Mouse (Mus musculus): Measurements from ENCODE around the gene Hnf4a. TPM values are rescaled to one million over a fixed set of nuclear protein-coding genes. Genes with fewer than 3 reads are reported as not detected.
"Not testable (repeated sequence)": the region's sequence is repeated elsewhere in the genome, so short reads cannot be mapped to it uniquely, and the experiment has no call there.

Gene Hnf4a
- not detected in 2 replicates for polyA plus RNA-seq (2011; ENCODE audit: insufficient read length, low read depth, missing spikeins)

DNA sequence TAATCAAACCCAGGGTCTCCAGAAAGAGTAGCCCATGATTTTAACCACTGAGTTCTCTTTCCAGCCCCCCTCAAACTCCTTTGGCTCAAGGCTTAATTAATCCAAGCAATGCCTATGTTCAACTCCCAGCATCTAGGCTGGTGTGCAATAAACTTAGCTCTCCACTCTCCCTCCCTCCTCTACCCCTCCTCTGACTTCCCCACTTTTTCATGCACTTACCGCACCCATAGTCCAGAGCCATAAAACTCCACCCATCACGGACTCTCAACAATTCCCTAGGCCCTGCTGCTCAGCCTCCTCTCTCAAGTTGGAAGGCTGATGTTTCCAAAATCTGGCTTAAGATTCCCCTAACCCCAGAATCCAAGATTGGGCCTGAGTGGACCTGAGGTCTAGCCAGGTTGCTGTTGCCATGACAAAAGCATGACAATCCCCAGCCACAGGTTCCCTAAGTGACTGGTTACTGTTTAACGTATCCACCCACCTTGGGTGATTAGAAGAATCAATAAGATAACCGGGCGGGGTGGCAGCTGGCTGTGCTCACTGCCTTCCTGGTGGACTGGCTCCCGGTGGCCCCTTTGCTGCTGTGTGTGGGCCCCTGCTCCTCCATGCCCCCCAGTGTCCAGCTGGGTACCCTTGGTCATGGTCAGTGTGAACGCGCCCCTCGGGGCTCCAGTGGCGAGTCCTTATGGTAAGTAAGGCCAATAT, at the start of gene Hnf4a:
Gene Hnf4a, plus strand, starts transcription at position 509 of the 705 bp plus-strand sequence.
- Histone ChIP-seq H3K4me3 (ENCODE audit: insufficient read depth, low read length) (no peak within 1 kb of the TSS), H3K4me1 (ENCODE audit: control insufficient read depth, insufficient read depth, low read length) (no peaks in the 10 kb centered on the region), H3K27ac (ENCODE audit: insufficient read depth, low read length) (no peak within 1 kb of the TSS)
- TF ChIP-seq CTCF (IDR thresholded peaks at IDR 0.05; ENCODE audit: borderline replicate concordance, insufficient read depth, low read length) (no peak), POLR2A (IDR thresholded peaks at IDR 0.05; ENCODE audit: low read depth, low read length) (no peak)

DNA sequence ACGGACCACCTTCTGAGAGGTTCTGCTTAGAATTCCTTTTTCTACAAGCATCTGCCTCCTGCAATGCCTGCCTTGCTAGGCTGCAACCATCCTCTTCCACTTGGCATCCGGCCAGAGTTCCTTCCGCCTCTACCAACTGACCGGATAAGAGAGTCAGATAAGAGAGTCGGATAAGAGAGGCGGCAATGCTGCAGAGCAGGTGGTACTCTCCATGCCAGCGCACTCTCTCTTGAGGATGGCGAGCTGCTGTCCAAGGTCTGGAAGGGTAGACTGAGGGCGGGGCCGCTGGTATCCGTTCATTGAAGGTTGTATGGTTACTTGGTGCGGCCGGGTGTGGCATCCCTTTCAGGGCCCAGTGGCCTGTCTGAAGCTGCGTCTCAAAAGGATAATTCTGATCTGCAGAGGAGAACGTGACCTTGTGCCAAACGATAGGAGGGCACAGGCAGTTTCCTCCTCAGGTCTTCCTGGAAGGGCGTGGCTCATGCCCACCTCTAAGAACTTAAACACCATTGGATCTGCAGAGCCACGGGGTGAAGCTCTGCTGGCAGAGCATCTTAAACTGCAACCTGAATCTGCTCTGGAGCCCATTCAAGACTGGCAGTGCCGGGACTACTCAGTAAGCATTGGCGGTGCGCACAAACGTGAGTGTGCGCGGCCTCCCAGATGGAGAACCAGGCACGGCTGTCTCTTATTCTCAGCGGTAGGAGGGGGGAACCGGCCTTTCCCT, 47.9 kb upstream of the Hnf4a start:
- Histone ChIP-seq H3K27ac (ENCODE audit: insufficient read depth, low read length) (no peak overlapping the region), H3K4me1 (ENCODE audit: control insufficient read depth, insufficient read depth, low read length) (no peaks in the 10 kb centered on the region), H3K4me3 (ENCODE audit: insufficient read depth, low read length) (no peak overlapping the region)
- TF ChIP-seq POLR2A (IDR thresholded peaks at IDR 0.05; ENCODE audit: low read depth, low read length) (no peak), CTCF (IDR thresholded peaks at IDR 0.05; ENCODE audit: borderline replicate concordance, insufficient read depth, low read length) (no peak)

GRCm38 (mm10) chr2:163459380-163459779, 47.2 kb upstream of the Hnf4a start:
- Histone ChIP-seq H3K27ac (ENCODE audit: insufficient read depth, low read length) (no peak overlapping the region), H3K4me1 (ENCODE audit: control insufficient read depth, insufficient read depth, low read length) (0 out of 2 replicates have a peak, but pooled peaks cover 2% of the 10 kb centered on the region), H3K4me3 (ENCODE audit: insufficient read depth, low read length) (no peak overlapping the region)
- TF ChIP-seq CTCF (IDR thresholded peaks at IDR 0.05; ENCODE audit: borderline replicate concordance, insufficient read depth, low read length), result no peak
- no peak for TF ChIP-seq POLR2A (IDR thresholded peaks at IDR 0.05; ENCODE audit: low read depth, low read length)

DNA sequence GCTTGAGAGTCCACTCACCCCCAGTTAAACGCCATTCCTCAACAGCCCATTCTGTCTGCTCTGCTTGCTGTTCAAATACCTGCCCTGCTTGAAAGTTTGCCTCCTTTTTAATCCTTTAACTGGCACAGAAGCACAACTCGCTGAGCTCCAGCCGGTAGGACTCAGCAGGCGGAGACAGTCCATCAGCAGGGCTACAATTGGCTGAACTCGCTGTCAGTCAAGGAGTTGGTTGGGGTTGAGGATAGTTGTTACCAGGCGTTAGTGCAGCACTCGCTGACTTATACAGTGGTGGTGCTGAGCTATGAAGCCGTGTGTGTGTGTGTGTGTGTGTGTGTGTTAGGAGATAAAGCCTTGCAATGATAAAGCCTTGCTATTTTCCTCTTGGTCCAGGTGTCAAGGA, 46.0 kb upstream of the Hnf4a start:
- TF ChIP-seq POLR2A (IDR thresholded peaks at IDR 0.05; ENCODE audit: low read depth, low read length) (no peak), CTCF (IDR thresholded peaks at IDR 0.05; ENCODE audit: borderline replicate concordance, insufficient read depth, low read length) (no peak)
- Histone ChIP-seq H3K4me3 (ENCODE audit: insufficient read depth, low read length) (no peak overlapping the region), H3K4me1 (ENCODE audit: control insufficient read depth, insufficient read depth, low read length) (0 out of 2 replicates have a peak, but pooled peaks cover 4% of the 10 kb centered on the region), H3K27ac (ENCODE audit: insufficient read depth, low read length) (no peak overlapping the region)

GRCm38 (mm10) chr2:163461307-163461706, 45.3 kb upstream of the Hnf4a start:
- not testable (repeated sequence) for H3K4me3 ChIP-seq (ENCODE audit: insufficient read depth, low read length); H3K4me1 ChIP-seq (ENCODE audit: control insufficient read depth, insufficient read depth, low read length); H3K27ac ChIP-seq (ENCODE audit: insufficient read depth, low read length)

DNA sequence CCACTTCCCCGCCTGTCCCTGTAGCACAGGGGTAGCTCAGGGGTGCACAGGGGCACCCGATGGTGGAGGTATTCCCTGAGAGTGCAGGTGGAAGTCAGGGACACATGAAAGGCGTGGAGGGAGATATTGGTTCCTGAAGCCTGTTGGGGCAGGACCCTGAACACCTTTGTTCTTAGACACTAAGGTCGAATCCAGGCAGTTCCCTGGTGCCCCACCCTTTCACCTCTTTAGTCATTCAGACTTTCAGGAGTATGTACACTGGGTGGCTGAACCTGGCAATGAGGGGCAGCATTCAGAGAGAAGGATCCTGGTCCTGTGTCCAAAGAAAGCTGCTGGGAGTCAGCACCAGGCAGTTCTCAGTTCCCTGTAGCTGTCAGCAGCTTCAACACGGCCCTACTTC, 44.2 kb upstream of the Hnf4a start:
- H3K27ac ChIP-seq (ENCODE audit: insufficient read depth, low read length), result no peak overlapping the region
- 0 out of 2 replicates have a peak, but pooled peaks cover 4% of the 10 kb centered on the region for H3K4me1 ChIP-seq (ENCODE audit: control insufficient read depth, insufficient read depth, low read length)
- no peak for TF ChIP-seq POLR2A (IDR thresholded peaks at IDR 0.05; ENCODE audit: low read depth, low read length)
- no peak for TF ChIP-seq CTCF (IDR thresholded peaks at IDR 0.05; ENCODE audit: borderline replicate concordance, insufficient read depth, low read length)
- no peak overlapping the region for H3K4me3 ChIP-seq (ENCODE audit: insufficient read depth, low read length)

DNA sequence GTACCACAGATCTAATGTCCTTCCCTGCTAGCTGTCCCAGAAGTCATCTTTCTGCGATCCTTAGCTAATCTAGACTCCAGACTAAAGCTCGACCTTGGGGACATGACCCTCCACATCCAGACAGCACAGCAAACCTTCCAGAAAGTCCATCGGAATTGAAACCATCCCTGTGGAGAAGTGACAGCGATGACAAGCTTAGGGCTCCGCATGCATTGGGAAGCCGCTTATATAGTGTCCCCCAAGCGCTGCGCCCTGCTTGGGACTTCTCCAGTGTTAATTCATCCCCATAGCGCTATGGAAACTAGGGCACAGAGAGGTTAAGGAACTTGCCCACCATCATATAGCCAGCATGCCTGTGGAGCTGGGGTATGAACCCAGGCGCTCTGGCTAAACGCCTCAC, 43.8 kb upstream of the Hnf4a start:
- 0 out of 2 replicates have a peak, but pooled peaks cover 4% of the 10 kb centered on the region for H3K4me1 ChIP-seq (ENCODE audit: control insufficient read depth, insufficient read depth, low read length)
- no peak overlapping the region for H3K4me3 ChIP-seq (ENCODE audit: insufficient read depth, low read length)
- H3K27ac ChIP-seq (ENCODE audit: insufficient read depth, low read length), result no peak overlapping the region
- TF ChIP-seq POLR2A (IDR thresholded peaks at IDR 0.05; ENCODE audit: low read depth, low read length) (no peak), CTCF (IDR thresholded peaks at IDR 0.05; ENCODE audit: borderline replicate concordance, insufficient read depth, low read length) (no peak)

DNA sequence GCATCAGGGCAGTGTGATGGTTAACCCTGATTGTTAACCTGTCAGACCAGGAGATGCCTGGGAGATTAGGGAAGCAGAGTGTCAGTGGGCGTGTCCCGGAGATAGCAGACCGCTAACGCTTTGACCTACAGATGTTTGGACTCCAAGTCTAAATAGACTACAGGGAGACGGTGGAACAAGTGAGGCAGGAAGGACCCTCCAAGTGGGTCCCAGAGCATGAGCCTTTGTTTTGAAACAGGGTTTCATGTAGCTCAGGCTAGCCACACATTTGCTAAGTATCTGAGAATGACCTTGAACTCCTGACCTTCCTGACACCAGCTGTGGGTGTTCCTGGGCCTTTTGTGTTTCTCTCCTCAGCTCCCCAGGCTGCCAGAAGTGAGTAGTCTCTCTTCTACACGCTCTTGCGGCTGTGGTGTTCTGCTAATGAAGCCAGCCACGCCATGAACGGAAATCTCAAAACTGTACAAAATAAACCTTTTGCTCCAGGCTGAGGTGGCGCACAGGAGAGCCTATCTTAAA, 43.3 kb upstream of the Hnf4a start:
- 0 out of 2 replicates have a peak, but pooled peaks cover 4% of the 10 kb centered on the region for H3K4me1 ChIP-seq (ENCODE audit: control insufficient read depth, insufficient read depth, low read length)
- no peak overlapping the region for H3K27ac ChIP-seq (ENCODE audit: insufficient read depth, low read length)
- no peak overlapping the region for H3K4me3 ChIP-seq (ENCODE audit: insufficient read depth, low read length)
- TF ChIP-seq POLR2A (IDR thresholded peaks at IDR 0.05; ENCODE audit: low read depth, low read length) (no peak), CTCF (IDR thresholded peaks at IDR 0.05; ENCODE audit: borderline replicate concordance, insufficient read depth, low read length) (no peak)

- Histone ChIP-seq H3K4me1 (ENCODE audit: control insufficient read depth, insufficient read depth, low read length) (0 out of 2 replicates have a peak, but pooled peaks cover 4% of the 10 kb centered on the region), H3K27ac (ENCODE audit: insufficient read depth, low read length) (no peak overlapping the region), H3K4me3 (ENCODE audit: insufficient read depth, low read length) (no peak overlapping the region)
- no peak for TF ChIP-seq POLR2A (IDR thresholded peaks at IDR 0.05; ENCODE audit: low read depth, low read length)
- TF ChIP-seq CTCF (IDR thresholded peaks at IDR 0.05; ENCODE audit: borderline replicate concordance, insufficient read depth, low read length), result no peak
These were observed 42.6 kb upstream of the Hnf4a start for GRCm38 (mm10) chr2:163463998-163464397.

DNA sequence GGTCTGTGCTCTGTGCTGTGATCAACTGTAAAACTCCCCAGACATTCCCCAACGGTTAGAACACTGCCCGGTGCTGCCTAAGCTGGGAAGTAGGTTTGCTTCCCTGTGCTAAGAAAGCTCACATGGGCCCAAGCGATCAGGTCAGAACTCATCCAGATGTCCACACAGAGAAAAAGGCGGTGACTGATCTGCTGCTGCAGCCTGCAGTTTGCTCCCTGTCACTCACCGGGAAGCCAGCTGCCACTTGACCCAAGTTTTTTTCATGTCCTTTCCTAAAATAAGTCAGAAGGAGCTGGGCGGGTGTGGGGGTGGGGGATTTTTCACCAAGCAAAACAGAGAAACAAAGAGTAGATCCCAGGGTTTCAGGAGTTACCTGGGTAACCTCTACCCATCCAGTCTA, 42.0 kb upstream of the Hnf4a start:
- Histone ChIP-seq H3K4me3 (ENCODE audit: insufficient read depth, low read length) (no peak overlapping the region), H3K27ac (ENCODE audit: insufficient read depth, low read length) (no peak overlapping the region), H3K4me1 (ENCODE audit: control insufficient read depth, insufficient read depth, low read length) (0 out of 2 replicates have a peak, but pooled peaks cover 4% of the 10 kb centered on the region)
- TF ChIP-seq POLR2A (IDR thresholded peaks at IDR 0.05; ENCODE audit: low read depth, low read length) (no peak), CTCF (IDR thresholded peaks at IDR 0.05; ENCODE audit: borderline replicate concordance, insufficient read depth, low read length) (no peak)
